Mouse (Mus musculus) bone marrow macrophage, adult 2 months (primary cell): ENCODE measurements around the gene Ebf1. TPM values are rescaled to one million over a fixed set of nuclear protein-coding genes. Genes with fewer than 3 reads are reported as not detected.

ENCODE experiments used
- H3K27ac ChIP-seq: 2 replicates; pipeline ENCODE4 v1.5.1; 2012; ENCODE audit warnings: low read depth, low read length; ENCODE audit not compliant: insufficient read depth
- H3K4me1 ChIP-seq: 2 replicates; pipeline ENCODE4 v1.6.1; 2012; ENCODE audit warnings: low read length; ENCODE audit not compliant: control insufficient read depth, insufficient read depth
- H3K4me3 ChIP-seq: 2 replicates; pipeline ENCODE4 v1.5.1; 2012; ENCODE audit warnings: mild to moderate bottlenecking, low read length, moderate library complexity; ENCODE audit not compliant: insufficient read depth
- CTCF ChIP-seq: IDR thresholded peaks from 2 replicates; pipeline ENCODE4 v1.5.1; 2012; ENCODE audit warnings: low read depth, mild to moderate bottlenecking, low read length, moderate library complexity
- POLR2A ChIP-seq: IDR thresholded peaks from 2 replicates; pipeline ENCODE4 v1.6.1; 2012; ENCODE audit warnings: mild to moderate bottlenecking, low read depth, low read length, borderline replicate concordance
- polyA plus RNA-seq: library from polyadenylated mRNA; stranded (reverse); fragments of >200 nt; gene quantifications from 2 replicates; pipeline ENCODE4 v1.2.4, GENCODE M21; 2012; ENCODE audit not compliant: missing spikeins, insufficient read depth, insufficient read length

The Ebf1 gene
- polyA plus RNA-seq, 1 experiment = 0.32 TPM

GRCm38 (mm10) chr11:44923868-44924508 lies 306.9 kb downstream of the Ebf1 start:
- Histone ChIP-seq H3K4me3 (no peak overlapping the region), H3K4me1 (no peaks in the 10 kb centered on the region), H3K27ac (no peak overlapping the region)
- TF ChIP-seq CTCF (no peak), POLR2A (no peak)

- no peak for TF ChIP-seq POLR2A
- Histone ChIP-seq H3K4me3 (no peak overlapping the region), H3K4me1 (no peaks in the 10 kb centered on the region), H3K27ac (no peak overlapping the region)
Measured at GRCm38 (mm10) chr11:44924896-44925295, 307.8 kb downstream of the Ebf1 start.

- TF ChIP-seq CTCF (no peak), POLR2A (no peak)
- H3K4me1 ChIP-seq = no peaks in the 10 kb centered on the region
- H3K4me3 ChIP-seq = no peak overlapping the region
- no peak overlapping the region for H3K27ac ChIP-seq
Measured at GRCm38 (mm10) chr11:44925806-44926525, 308.8 kb downstream of the Ebf1 start.

DNA sequence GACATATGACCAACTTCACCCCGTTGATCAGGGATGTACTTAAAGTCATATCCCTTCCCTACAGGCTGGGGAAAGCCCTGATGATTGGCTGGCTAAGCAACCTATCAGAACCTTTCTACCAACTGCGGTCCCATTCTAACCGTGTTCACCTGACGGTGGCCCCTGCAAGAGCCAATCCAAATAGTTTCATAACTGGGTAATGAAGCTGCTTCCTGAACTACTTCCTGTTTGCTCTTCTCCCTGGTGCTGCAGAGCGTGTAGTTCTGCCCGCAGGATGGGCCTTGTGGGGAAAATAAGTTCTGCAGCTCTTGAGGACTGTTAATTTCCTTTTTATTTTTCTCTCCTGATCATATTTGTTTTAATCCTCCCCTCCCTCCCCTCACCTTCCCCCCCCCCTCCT lies 311.3 kb downstream of the Ebf1 start:
- Histone ChIP-seq H3K4me1 (no peaks in the 10 kb centered on the region), H3K27ac (no peak overlapping the region), H3K4me3 (no peak overlapping the region)
- no peak for TF ChIP-seq CTCF
- TF ChIP-seq POLR2A = no peak

GRCm38 (mm10) chr11:44932942-44933483 lies 315.9 kb downstream of the Ebf1 start:
- TF ChIP-seq CTCF (no peak), POLR2A (no peak)
- Histone ChIP-seq H3K4me1 (no peaks in the 10 kb centered on the region), H3K27ac (no peak overlapping the region), H3K4me3 (no peak overlapping the region)

DNA sequence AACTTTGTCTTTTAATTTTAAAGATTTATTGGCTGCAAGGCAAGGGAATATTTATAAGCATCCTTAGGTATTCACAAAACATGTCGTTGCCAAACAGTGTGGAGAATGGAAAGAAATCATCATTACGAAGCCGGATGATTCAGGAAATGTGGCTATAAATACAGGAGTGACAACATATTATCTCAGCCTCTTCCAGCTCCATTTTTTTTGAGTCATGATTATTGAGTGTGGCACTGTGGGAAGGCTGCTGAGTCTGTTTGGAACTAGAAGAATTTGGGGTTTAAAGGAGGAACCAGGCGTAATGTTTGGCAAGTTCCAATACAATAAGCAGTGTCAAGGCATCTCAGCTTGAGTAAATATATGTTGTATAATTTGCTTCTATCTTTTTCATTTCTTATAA lies 326.7 kb downstream of the Ebf1 start:
- H3K4me1 ChIP-seq = no peaks in the 10 kb centered on the region
- H3K4me3 ChIP-seq = no peak overlapping the region
- TF ChIP-seq POLR2A (no peak), CTCF (no peak)
- H3K27ac ChIP-seq = no peak overlapping the region

- H3K27ac ChIP-seq = no peak overlapping the region
- no peak overlapping the region for H3K4me3 ChIP-seq
- no peaks in the 10 kb centered on the region for H3K4me1 ChIP-seq
Measured at GRCm38 (mm10) chr11:44944401-44944800, 327.3 kb downstream of the Ebf1 start.

DNA sequence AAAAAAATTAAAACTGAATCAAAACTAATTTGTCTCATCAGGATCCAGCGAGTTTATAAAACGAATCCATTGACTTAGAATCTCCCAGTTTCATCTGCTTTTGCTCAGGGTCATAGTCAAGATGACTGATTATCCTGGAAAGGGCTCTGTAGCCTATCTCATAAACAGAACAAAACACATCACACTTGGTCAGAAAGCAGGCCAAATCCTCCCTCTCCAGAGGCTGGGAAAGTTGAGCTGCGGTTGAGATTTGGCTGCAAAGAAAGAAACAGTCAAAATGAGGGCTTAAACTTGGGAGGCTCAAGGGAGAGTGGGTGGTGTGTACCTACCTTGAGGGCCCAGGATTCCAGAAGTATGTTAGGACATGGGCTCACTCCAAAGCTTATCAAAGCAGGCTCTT lies 329.5 kb downstream of the Ebf1 start:
- Histone ChIP-seq H3K4me1 (no peaks in the 10 kb centered on the region), H3K4me3 (no peak overlapping the region), H3K27ac (no peak overlapping the region)
- TF ChIP-seq POLR2A = no peak
- TF ChIP-seq CTCF = no peak

More at GRCm38 (mm10) chr11:44944401-44944800, 327.3 kb downstream of the Ebf1 start:
- TF ChIP-seq POLR2A (no peak), CTCF (no peak)

DNA sequence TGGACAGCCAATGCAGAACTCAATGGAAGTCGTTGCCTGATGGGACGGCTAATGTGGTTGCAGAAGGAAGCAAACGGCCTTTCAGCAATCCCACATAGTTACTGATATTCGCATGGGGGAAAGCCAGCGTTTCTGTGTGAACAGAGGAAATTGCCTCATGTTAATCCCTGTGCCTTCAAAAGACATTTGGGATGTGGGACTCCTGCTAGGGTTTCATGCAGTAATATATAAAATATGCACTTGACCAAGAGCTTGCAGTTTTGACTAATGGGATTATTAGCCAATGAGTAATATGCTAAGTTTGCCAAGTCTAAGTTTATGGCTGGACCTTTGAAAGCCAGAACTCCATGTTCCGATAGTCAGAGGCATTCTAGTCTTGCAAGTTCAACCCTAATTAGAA lies 331.4 kb downstream of the Ebf1 start:
- H3K4me1 ChIP-seq = no peaks in the 10 kb centered on the region
- no peak overlapping the region for H3K27ac ChIP-seq
- TF ChIP-seq POLR2A (no peak), CTCF (no peak)
- no peak overlapping the region for H3K4me3 ChIP-seq

DNA sequence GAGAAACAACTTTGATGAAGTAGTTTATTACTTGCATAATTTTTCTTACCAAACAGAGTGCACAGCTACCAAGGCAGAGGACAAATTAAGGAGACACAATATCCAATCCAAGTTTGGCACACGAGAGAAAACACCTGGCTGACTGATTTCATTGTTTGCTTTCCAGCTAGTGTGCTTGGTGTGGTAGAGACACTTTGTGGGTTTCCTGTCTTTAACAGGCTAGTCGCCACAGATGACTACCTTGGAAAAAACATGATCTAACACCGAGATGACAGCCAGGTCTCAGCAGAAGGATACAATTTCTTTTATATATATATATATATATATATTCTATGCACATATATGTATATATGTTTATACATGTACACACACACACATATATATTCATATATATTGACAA lies 332.0 kb downstream of the Ebf1 start:
- Histone ChIP-seq H3K4me3 (no peak overlapping the region), H3K4me1 (no peaks in the 10 kb centered on the region), H3K27ac (no peak overlapping the region)
- TF ChIP-seq POLR2A (no peak), CTCF (no peak)
